Mouse (Mus musculus): ENCODE results near the gene Mrpl23. TPM values are rescaled to one million over a fixed set of nuclear protein-coding genes. Genes with fewer than 3 reads are reported as not detected.

The Mrpl23 gene
- 10.9 and 11.4 TPM in 2 replicates for polyA plus RNA-seq (2015; fragmentation: Nextera tagmentation; extraction: Ambion mirVana)

DNA sequence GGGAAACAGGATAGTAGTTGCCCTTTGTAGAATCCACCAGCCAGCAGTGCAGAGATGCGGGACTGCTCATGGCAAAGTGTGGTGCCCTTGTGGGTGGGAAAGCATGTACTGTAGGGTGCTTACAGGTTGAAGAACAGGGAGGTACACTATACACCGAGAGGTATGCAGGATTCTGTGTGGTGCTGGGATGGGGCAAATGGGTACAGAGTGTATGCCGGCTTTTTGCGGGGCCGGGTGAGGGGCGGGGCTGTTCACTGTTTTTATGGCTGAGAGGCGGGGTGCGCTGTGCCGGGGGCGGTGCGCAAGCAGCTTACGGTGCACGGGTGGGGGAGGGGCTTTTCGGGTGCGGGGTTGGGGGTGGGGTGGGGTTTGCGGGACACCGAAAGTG is at the start of gene Mrpl23:
Mrpl23 (plus strand) TSS at position 16 of the 388 bp plus-strand sequence.
- peak within 1 kb of the TSS; percentile 80 for H3K4me2 ChIP-seq (ENCODE audit: low read depth, low read length)
- ATAC-seq (ENCODE audit: low read depth): peak; percentile 37
- H3K27ac ChIP-seq (ENCODE audit: low read length): peak within 1 kb of the TSS; percentile 80
- peak within 1 kb of the TSS; percentile 79 for H3K4me3 ChIP-seq (ENCODE audit: low read depth, low read length)
- H3K27me3 ChIP-seq (ENCODE audit: control insufficient read depth, insufficient read depth, low read depth, low read length): no peaks in the 10 kb centered on the region
- peak within 1 kb of the TSS; percentile 81 for H3K9ac ChIP-seq (ENCODE audit: low read depth, low read length)
- 3% methylated on average over 17 of the region's 17 CpGs for WGBS (ENCODE audit: insufficient replicate concordance)
- no peaks in the 10 kb centered on the region for H3K9me3 ChIP-seq (replicated peaks; ENCODE audit: control insufficient read depth, low read length)
- peaks cover 31% of the 10 kb centered on the region for H3K4me1 ChIP-seq (ENCODE audit: control insufficient read depth, low read depth, low read length)
- H3K36me3 ChIP-seq (ENCODE audit: control insufficient read depth, insufficient read depth): no peaks in the 10 kb centered on the region

DNA sequence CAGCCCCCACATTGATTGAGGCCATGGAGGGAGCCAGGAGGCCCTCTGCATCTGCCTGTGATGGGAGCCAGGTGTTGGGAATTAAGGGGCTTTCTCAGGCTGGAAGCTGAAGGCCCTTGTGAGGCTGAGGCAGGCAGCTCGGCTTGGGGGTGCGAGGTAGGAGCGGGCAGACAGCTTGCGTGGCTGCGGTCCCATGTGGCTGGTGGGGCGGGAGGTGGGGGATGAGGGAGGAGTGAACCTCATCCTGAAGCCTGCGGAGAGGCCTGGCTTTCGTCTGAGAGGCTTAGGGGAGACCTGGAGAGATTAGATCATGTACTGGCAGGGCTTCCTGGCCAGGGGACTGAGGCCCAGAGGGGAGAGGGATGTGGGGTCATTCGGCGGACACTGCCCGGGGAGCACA is 49.4 kb upstream of the Mrpl23 start:
- Histone ChIP-seq H3K27ac (ENCODE audit: low read length) (no peak overlapping the region), H3K9me3 (replicated peaks; ENCODE audit: control insufficient read depth, low read length) (no peaks in the 10 kb centered on the region), H3K4me3 (ENCODE audit: low read depth, low read length) (no peak overlapping the region), H3K4me1 (ENCODE audit: control insufficient read depth, low read depth, low read length) (peaks cover 4% of the 10 kb centered on the region), H3K27me3 (ENCODE audit: control insufficient read depth, insufficient read depth, low read depth, low read length) (no peaks in the 10 kb centered on the region), H3K4me2 (ENCODE audit: low read depth, low read length) (no peak overlapping the region), H3K36me3 (ENCODE audit: control insufficient read depth, insufficient read depth) (no peaks in the 10 kb centered on the region), H3K9ac (ENCODE audit: low read depth, low read length) (no peak overlapping the region)
- no peak for ATAC-seq (ENCODE audit: low read depth)
- 62% methylated on average over 11 of the region's 11 CpGs for WGBS (ENCODE audit: insufficient replicate concordance)

DNA sequence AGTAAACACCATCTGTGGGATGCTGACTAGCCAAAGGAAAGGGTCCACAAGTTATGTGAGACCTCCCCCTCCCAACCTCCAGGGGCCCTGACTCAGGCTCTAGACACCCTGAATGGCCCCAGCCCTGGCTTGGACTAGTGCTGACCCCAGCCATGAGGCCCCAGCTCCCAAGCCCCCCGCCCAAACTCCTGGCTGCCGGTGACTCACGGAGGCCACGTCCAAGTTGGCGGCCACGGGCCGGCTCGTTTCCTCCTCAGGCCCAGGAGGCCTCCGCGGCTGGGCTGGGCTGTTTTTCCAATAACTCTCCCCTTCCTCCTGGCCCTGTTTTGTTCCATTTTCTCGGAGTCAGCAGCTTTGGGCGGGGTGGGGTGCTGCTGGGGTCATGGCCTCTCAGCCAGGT is 47.7 kb upstream of the Mrpl23 start:
- Histone ChIP-seq H3K27me3 (ENCODE audit: control insufficient read depth, insufficient read depth, low read depth, low read length) (no peaks in the 10 kb centered on the region), H3K4me3 (ENCODE audit: low read depth, low read length) (no peak overlapping the region), H3K9me3 (replicated peaks; ENCODE audit: control insufficient read depth, low read length) (no peaks in the 10 kb centered on the region), H3K9ac (ENCODE audit: low read depth, low read length) (no peak overlapping the region), H3K36me3 (ENCODE audit: control insufficient read depth, insufficient read depth) (no peaks in the 10 kb centered on the region), H3K4me1 (ENCODE audit: control insufficient read depth, low read depth, low read length) (peaks cover 4% of the 10 kb centered on the region), H3K4me2 (ENCODE audit: low read depth, low read length) (no peak overlapping the region), H3K27ac (ENCODE audit: low read length) (no peak overlapping the region)
- ATAC-seq (ENCODE audit: low read depth): no peak
- WGBS (ENCODE audit: insufficient replicate concordance): 54% methylated on average over 12 of the region's 12 CpGs

DNA sequence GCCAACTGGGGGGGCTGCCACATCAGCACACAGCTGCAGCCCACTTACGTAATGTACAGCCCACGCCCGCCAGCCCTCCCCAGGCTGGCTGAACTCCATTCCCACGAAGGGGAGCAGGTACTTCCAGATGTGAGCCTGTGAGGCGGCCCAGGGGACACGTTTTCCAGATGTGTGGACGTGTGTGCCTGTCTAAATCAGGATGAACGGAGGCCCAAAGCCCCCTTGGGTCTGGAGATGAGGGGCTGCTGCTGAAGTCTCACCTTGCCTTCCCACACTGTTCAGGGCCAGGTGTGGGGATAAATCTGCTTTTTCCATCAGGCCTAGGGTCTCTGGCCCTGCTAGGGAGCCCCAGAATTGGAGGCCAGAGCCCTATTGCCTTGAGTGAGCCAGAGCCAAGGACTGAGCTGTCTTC is 45.7 kb upstream of the Mrpl23 start:
- no peaks in the 10 kb centered on the region for H3K36me3 ChIP-seq (ENCODE audit: control insufficient read depth, insufficient read depth)
- 62% methylated on average over 8 of the region's 8 CpGs for WGBS (ENCODE audit: insufficient replicate concordance)
- H3K9me3 ChIP-seq (replicated peaks; ENCODE audit: control insufficient read depth, low read length): no peaks in the 10 kb centered on the region
- ATAC-seq (ENCODE audit: low read depth): no peak
- no peaks in the 10 kb centered on the region for H3K27me3 ChIP-seq (ENCODE audit: control insufficient read depth, insufficient read depth, low read depth, low read length)
- no peaks in the 10 kb centered on the region for H3K4me1 ChIP-seq (ENCODE audit: control insufficient read depth, low read depth, low read length)
- H3K27ac ChIP-seq (ENCODE audit: low read length): no peak overlapping the region
- H3K4me3 ChIP-seq (ENCODE audit: low read depth, low read length): no peak overlapping the region
- H3K4me2 ChIP-seq (ENCODE audit: low read depth, low read length): no peak overlapping the region
- no peak overlapping the region for H3K9ac ChIP-seq (ENCODE audit: low read depth, low read length)

DNA sequence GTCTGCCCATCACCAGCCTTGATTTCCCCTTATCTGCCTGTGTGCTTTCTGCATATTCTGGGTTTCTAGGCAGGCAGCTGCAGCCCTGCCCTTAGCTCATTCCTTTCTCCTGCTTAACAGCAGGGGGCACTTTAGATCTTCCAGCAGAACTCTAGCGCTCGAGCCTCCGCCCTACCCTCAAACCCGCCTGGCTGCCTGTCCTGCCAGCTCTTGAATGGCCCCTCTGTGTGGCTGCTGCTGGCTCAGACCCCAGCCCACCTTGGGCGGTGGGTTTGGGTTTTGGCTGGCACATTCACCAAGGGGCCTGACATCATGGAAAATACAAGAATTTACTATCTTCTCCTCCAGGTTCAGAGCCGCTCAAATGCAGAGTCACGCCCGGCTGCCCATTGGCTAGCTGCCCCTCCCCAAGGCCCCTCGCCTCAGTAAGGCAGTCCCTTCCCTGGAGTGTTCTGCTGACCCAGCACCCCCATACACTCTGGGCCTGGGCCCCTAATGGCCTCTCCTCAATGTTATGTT is 45.1 kb upstream of the Mrpl23 start:
- no peak overlapping the region for H3K4me2 ChIP-seq (ENCODE audit: low read depth, low read length)

DNA sequence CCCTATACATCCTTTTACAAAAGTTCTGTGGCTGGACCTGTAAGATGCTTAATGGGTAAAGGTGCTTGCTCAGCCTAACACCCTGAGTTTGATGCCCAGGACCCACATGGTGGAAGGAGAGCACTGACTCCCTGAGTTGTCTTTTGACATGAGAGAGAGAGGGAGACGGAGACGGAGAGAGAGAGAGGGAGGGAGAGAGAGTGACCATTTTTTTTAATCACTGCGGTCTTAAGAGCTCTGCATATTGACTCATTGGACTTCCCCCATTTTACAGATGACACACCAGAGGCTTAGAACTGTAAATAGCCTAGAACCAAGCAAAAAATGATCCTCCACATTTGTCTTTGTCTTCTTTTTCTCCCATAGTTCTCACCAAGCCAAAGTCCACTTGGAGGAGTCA is 44.4 kb upstream of the Mrpl23 start:
- no peaks in the 10 kb centered on the region for H3K36me3 ChIP-seq (ENCODE audit: control insufficient read depth, insufficient read depth)
- 67% methylated on average over 3 of the region's 3 CpGs for WGBS (ENCODE audit: insufficient replicate concordance)
- no peak overlapping the region for H3K4me3 ChIP-seq (ENCODE audit: low read depth, low read length)
- ATAC-seq (ENCODE audit: low read depth): no peak
- no peak overlapping the region for H3K4me2 ChIP-seq (ENCODE audit: low read depth, low read length)
- no peak overlapping the region for H3K27ac ChIP-seq (ENCODE audit: low read length)
- H3K9me3 ChIP-seq (replicated peaks; ENCODE audit: control insufficient read depth, low read length): no peaks in the 10 kb centered on the region
- H3K4me1 ChIP-seq (ENCODE audit: control insufficient read depth, low read depth, low read length): no peaks in the 10 kb centered on the region
- no peak overlapping the region for H3K9ac ChIP-seq (ENCODE audit: low read depth, low read length)
- no peaks in the 10 kb centered on the region for H3K27me3 ChIP-seq (ENCODE audit: control insufficient read depth, insufficient read depth, low read depth, low read length)

More for the DNA sequence above, 45.1 kb upstream of the Mrpl23 start:
- H3K9me3 ChIP-seq (replicated peaks; ENCODE audit: control insufficient read depth, low read length): no peaks in the 10 kb centered on the region
- H3K36me3 ChIP-seq (ENCODE audit: control insufficient read depth, insufficient read depth): no peaks in the 10 kb centered on the region
- no peaks in the 10 kb centered on the region for H3K4me1 ChIP-seq (ENCODE audit: control insufficient read depth, low read depth, low read length)
- WGBS (ENCODE audit: insufficient replicate concordance): 35% methylated on average over 9 of the region's 9 CpGs
- H3K9ac ChIP-seq (ENCODE audit: low read depth, low read length): no peak overlapping the region
- H3K27me3 ChIP-seq (ENCODE audit: control insufficient read depth, insufficient read depth, low read depth, low read length): no peaks in the 10 kb centered on the region
- no peak overlapping the region for H3K27ac ChIP-seq (ENCODE audit: low read length)
- ATAC-seq (ENCODE audit: low read depth): no peak
- no peak overlapping the region for H3K4me3 ChIP-seq (ENCODE audit: low read depth, low read length)

DNA sequence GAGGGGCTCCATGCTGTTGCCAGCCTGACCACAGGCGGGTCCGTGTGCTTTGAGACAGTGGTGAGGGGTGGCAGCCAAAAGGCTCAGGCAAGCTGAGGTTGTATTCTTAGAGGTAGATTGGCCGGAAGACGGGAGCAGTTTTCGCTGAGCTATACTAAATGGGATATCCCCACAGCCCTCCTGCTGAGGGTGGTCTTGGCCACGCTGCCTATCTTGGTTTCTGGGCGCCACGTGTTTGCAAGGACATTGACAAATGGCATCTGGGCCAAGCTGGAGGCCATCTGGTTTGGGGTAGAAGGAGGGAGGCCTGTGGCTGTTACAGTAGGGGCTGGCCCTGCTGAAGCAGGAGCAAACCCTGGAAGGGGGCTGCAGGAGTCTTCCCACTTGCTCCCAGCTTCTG is 39.0 kb upstream of the Mrpl23 start:
- H3K9me3 ChIP-seq (replicated peaks; ENCODE audit: control insufficient read depth, low read length): no peaks in the 10 kb centered on the region
- 65% methylated on average over 8 of the region's 8 CpGs for WGBS (ENCODE audit: insufficient replicate concordance)
- no peak overlapping the region for H3K4me3 ChIP-seq (ENCODE audit: low read depth, low read length)
- no peaks in the 10 kb centered on the region for H3K36me3 ChIP-seq (ENCODE audit: control insufficient read depth, insufficient read depth)
- no peak overlapping the region for H3K9ac ChIP-seq (ENCODE audit: low read depth, low read length)
- no peaks in the 10 kb centered on the region for H3K4me1 ChIP-seq (ENCODE audit: control insufficient read depth, low read depth, low read length)
- no peaks in the 10 kb centered on the region for H3K27me3 ChIP-seq (ENCODE audit: control insufficient read depth, insufficient read depth, low read depth, low read length)
- H3K27ac ChIP-seq (ENCODE audit: low read length): no peak overlapping the region
- no peak overlapping the region for H3K4me2 ChIP-seq (ENCODE audit: low read depth, low read length)
- ATAC-seq (ENCODE audit: low read depth): no peak

DNA sequence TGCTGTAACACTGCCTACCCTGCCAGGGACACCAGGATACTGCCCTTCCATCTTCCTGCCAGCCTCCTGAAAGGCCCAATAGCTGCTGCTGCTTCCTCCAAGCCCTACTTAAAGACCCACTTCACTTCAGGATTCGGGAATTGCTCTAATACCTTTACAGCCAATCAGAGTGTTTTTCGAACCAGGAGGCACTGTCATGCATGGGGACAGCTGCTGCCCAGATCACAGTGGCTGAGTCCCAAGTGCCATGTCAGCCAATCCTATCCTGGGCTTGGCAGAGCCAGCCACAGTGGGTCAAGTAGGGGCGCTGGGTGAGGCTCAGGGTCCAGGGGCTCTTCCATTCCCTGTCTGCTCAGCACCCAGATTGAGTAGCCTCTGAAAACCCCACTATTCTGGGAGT is 36.3 kb upstream of the Mrpl23 start:
- Histone ChIP-seq H3K27ac (ENCODE audit: low read length) (no peak overlapping the region), H3K36me3 (ENCODE audit: control insufficient read depth, insufficient read depth) (no peaks in the 10 kb centered on the region), H3K9ac (ENCODE audit: low read depth, low read length) (no peak overlapping the region), H3K27me3 (ENCODE audit: control insufficient read depth, insufficient read depth, low read depth, low read length) (no peaks in the 10 kb centered on the region), H3K4me2 (ENCODE audit: low read depth, low read length) (no peak overlapping the region), H3K4me1 (ENCODE audit: control insufficient read depth, low read depth, low read length) (no peaks in the 10 kb centered on the region), H3K4me3 (ENCODE audit: low read depth, low read length) (no peak overlapping the region), H3K9me3 (replicated peaks; ENCODE audit: control insufficient read depth, low read length) (no peaks in the 10 kb centered on the region)
- WGBS (ENCODE audit: insufficient replicate concordance): 44% methylated on average over 3 of the region's 3 CpGs
- ATAC-seq (ENCODE audit: low read depth): no peak

DNA sequence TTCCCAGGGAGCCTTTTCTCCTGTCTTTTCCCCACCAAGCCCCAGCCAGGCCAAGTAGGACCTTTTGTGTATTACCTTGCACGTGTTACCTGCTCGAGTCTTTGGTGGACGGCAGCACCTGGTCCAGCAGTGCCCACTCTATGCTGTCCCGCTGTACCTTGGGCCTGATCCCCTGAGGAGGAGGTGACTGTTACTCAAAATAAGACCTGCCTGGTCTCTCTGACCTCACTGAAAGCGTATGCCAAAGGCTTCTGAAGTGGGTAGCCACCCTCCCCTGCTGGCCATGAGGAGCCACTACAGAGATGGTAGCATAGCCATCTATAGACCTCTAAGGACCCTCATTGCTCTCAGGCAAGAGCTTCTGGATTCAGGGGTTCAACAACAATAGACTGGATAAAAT is 35.7 kb upstream of the Mrpl23 start:
- ATAC-seq (ENCODE audit: low read depth): no peak
- Histone ChIP-seq H3K9ac (ENCODE audit: low read depth, low read length) (no peak overlapping the region), H3K4me2 (ENCODE audit: low read depth, low read length) (no peak overlapping the region), H3K36me3 (ENCODE audit: control insufficient read depth, insufficient read depth) (no peaks in the 10 kb centered on the region), H3K27ac (ENCODE audit: low read length) (no peak overlapping the region), H3K27me3 (ENCODE audit: control insufficient read depth, insufficient read depth, low read depth, low read length) (no peaks in the 10 kb centered on the region), H3K9me3 (replicated peaks; ENCODE audit: control insufficient read depth, low read length) (no peaks in the 10 kb centered on the region), H3K4me3 (ENCODE audit: low read depth, low read length) (no peak overlapping the region), H3K4me1 (ENCODE audit: control insufficient read depth, low read depth, low read length) (no peaks in the 10 kb centered on the region)
- WGBS (ENCODE audit: insufficient replicate concordance): 63% methylated on average over 5 of the region's 5 CpGs
